Mouse (Mus musculus): ENCODE data around the gene Ugt1a6b. TPM values are rescaled to one million over a fixed set of nuclear protein-coding genes. Genes with fewer than 3 reads are reported as not detected.

Ugt1a6b gene
- polyA plus RNA-seq, 1 experiment from 2014 or later = 0.13 TPM

- DNase-seq = no peak
- no peak overlapping the region for H3K4me2 ChIP-seq (ENCODE audit: low read length)
- H3K4me3 ChIP-seq (replicated peaks; ENCODE audit: low read depth, low read length) = no peak overlapping the region
- no peak for ATAC-seq (ENCODE audit: low FRiP score, low TSS enrichment)
- no peaks in the 10 kb centered on the region for H3K9me3 ChIP-seq (ENCODE audit: control insufficient read depth, low read length)
- no peaks in the 10 kb centered on the region for H3K36me3 ChIP-seq (ENCODE audit: control insufficient read depth, insufficient read depth, low read length)
- no peaks in the 10 kb centered on the region for H3K4me1 ChIP-seq (ENCODE audit: control insufficient read depth, insufficient read depth, low read length)
- no peaks in the 10 kb centered on the region for H3K27me3 ChIP-seq (ENCODE audit: control insufficient read depth, insufficient read depth, low read length)
- H3K9ac ChIP-seq (replicated peaks; ENCODE audit: low read length) = no peak overlapping the region
- 79% methylated on average over 3 of the region's 3 CpGs for WGBS
- no peak overlapping the region for H3K27ac ChIP-seq (replicated peaks; ENCODE audit: low read depth, low read length)
Observed at GRCm38 (mm10) chr1:88197443-88197842, 94.4 kb downstream of the Ugt1a6b start.

GRCm38 (mm10) chr1:88199996-88200395 lies 96.9 kb downstream of the Ugt1a6b start:
- WGBS = 80% methylated on average over 2 of the region's 2 CpGs
- Histone ChIP-seq H3K36me3 (ENCODE audit: control insufficient read depth, insufficient read depth, low read length) (no peaks in the 10 kb centered on the region), H3K4me1 (ENCODE audit: control insufficient read depth, insufficient read depth, low read length) (0 out of 2 replicates have a peak, but pooled peaks cover 1% of the 10 kb centered on the region), H3K9me3 (ENCODE audit: control insufficient read depth, low read length) (peaks cover 19% of the 10 kb centered on the region), H3K27me3 (ENCODE audit: control insufficient read depth, insufficient read depth, low read length) (no peaks in the 10 kb centered on the region), H3K4me3 (replicated peaks; ENCODE audit: low read depth, low read length) (no peak overlapping the region), H3K27ac (replicated peaks; ENCODE audit: low read depth, low read length) (no peak overlapping the region), H3K9ac (replicated peaks; ENCODE audit: low read length) (no peak overlapping the region), H3K4me2 (ENCODE audit: low read length) (no peak overlapping the region)
- no peak for ATAC-seq (ENCODE audit: low FRiP score, low TSS enrichment)
- DNase-seq = no peak

GRCm38 (mm10) chr1:88200456-88200855 lies 97.4 kb downstream of the Ugt1a6b start, which contains the start of gene Ugt1a2:
TSS of gene Ugt1a2 (plus strand) at chr1:88200601.
- Histone ChIP-seq H3K4me1 (ENCODE audit: control insufficient read depth, insufficient read depth, low read length) (0 out of 2 replicates have a peak, but pooled peaks cover 5% of the 10 kb centered on the region), H3K4me2 (ENCODE audit: low read length) (no peak within 1 kb of the TSS)
- 89% methylated on average over 7 of the region's 7 CpGs for WGBS

GRCm38 (mm10) chr1:88205294-88205922 lies 102.4 kb downstream of the Ugt1a6b start, which contains the start of gene Dnajb3:
TSS of gene Dnajb3 (minus strand) at chr1:88205782.
- Histone ChIP-seq H3K4me2 (ENCODE audit: low read length) (peak within 1 kb of the TSS; percentile 72), H3K4me1 (ENCODE audit: control insufficient read depth, insufficient read depth, low read length) (0 out of 2 replicates have a peak, but pooled peaks cover 5% of the 10 kb centered on the region), H3K9me3 (ENCODE audit: control insufficient read depth, low read length) (peaks cover 22% of the 10 kb centered on the region), H3K27me3 (ENCODE audit: control insufficient read depth, insufficient read depth, low read length) (no peaks in the 10 kb centered on the region), H3K4me3 (replicated peaks; ENCODE audit: low read depth, low read length) (peak within 1 kb of the TSS; percentile 47), H3K27ac (replicated peaks; ENCODE audit: low read depth, low read length) (peak within 1 kb of the TSS; percentile 52; the same call in 1 of the 2 replicates), H3K36me3 (ENCODE audit: control insufficient read depth, insufficient read depth, low read length) (no peaks in the 10 kb centered on the region), H3K9ac (replicated peaks; ENCODE audit: low read length) (peak within 1 kb of the TSS; percentile 77)
- ATAC-seq (ENCODE audit: low FRiP score, low TSS enrichment) = peak; percentile 99
- WGBS = 7% methylated on average over 62 of the region's 62 CpGs
- DNase-seq = peak; percentile 96

More at GRCm38 (mm10) chr1:88200456-88200855, 97.4 kb downstream of the Ugt1a6b start, which contains the start of gene Ugt1a2:
- H3K27me3 ChIP-seq (ENCODE audit: control insufficient read depth, insufficient read depth, low read length) = no peaks in the 10 kb centered on the region
- H3K27ac ChIP-seq (replicated peaks; ENCODE audit: low read depth, low read length) = no peak within 1 kb of the TSS
- H3K9ac ChIP-seq (replicated peaks; ENCODE audit: low read length) = no peak within 1 kb of the TSS
- H3K36me3 ChIP-seq (ENCODE audit: control insufficient read depth, insufficient read depth, low read length) = no peaks in the 10 kb centered on the region
- no peak within 1 kb of the TSS for H3K4me3 ChIP-seq (replicated peaks; ENCODE audit: low read depth, low read length)
- H3K9me3 ChIP-seq (ENCODE audit: control insufficient read depth, low read length) = peaks cover 22% of the 10 kb centered on the region
- no peak for ATAC-seq (ENCODE audit: low FRiP score, low TSS enrichment)
- DNase-seq = no peak

GRCm38 (mm10) chr1:88206843-88207479 lies 103.9 kb downstream of the Ugt1a6b start:
- ATAC-seq (ENCODE audit: low FRiP score, low TSS enrichment) (no peak), DNase-seq (no peak)

GRCm38 (mm10) chr1:88211812-88212211 lies 108.8 kb downstream of the Ugt1a6b start, which contains the start of gene Ugt1a1:
TSS of gene Ugt1a1 (plus strand) at chr1:88211959.
- 70% methylated on average over 8 of the region's 8 CpGs for WGBS
- Histone ChIP-seq H3K36me3 (ENCODE audit: control insufficient read depth, insufficient read depth, low read length) (no peaks in the 10 kb centered on the region), H3K4me3 (replicated peaks; ENCODE audit: low read depth, low read length) (no peak within 1 kb of the TSS), H3K9ac (replicated peaks; ENCODE audit: low read length) (no peak within 1 kb of the TSS), H3K9me3 (ENCODE audit: control insufficient read depth, low read length) (peaks cover 53% of the 10 kb centered on the region), H3K27ac (replicated peaks; ENCODE audit: low read depth, low read length) (no peak within 1 kb of the TSS), H3K4me1 (ENCODE audit: control insufficient read depth, insufficient read depth, low read length) (no peaks in the 10 kb centered on the region), H3K27me3 (ENCODE audit: control insufficient read depth, insufficient read depth, low read length) (no peaks in the 10 kb centered on the region), H3K4me2 (ENCODE audit: low read length) (no peak within 1 kb of the TSS)
- 0 out of 2 replicates have a peak, but pooled peaks have one; percentile 5 for ATAC-seq (ENCODE audit: low FRiP score, low TSS enrichment)
- peak; percentile 1 for DNase-seq

More at GRCm38 (mm10) chr1:88206843-88207479, 103.9 kb downstream of the Ugt1a6b start:
- 0 out of 2 replicates have a peak, but pooled peaks cover 5% of the 10 kb centered on the region for H3K4me1 ChIP-seq (ENCODE audit: control insufficient read depth, insufficient read depth, low read length)
- H3K4me2 ChIP-seq (ENCODE audit: low read length) = no peak overlapping the region
- 72% methylated on average over 2 of the region's 2 CpGs for WGBS
- H3K9me3 ChIP-seq (ENCODE audit: control insufficient read depth, low read length) = peaks cover 29% of the 10 kb centered on the region
- H3K27ac ChIP-seq (replicated peaks; ENCODE audit: low read depth, low read length) = no peak overlapping the region
- H3K36me3 ChIP-seq (ENCODE audit: control insufficient read depth, insufficient read depth, low read length) = no peaks in the 10 kb centered on the region
- H3K27me3 ChIP-seq (ENCODE audit: control insufficient read depth, insufficient read depth, low read length) = no peaks in the 10 kb centered on the region
- H3K9ac ChIP-seq (replicated peaks; ENCODE audit: low read length) = no peak overlapping the region
- no peak overlapping the region for H3K4me3 ChIP-seq (replicated peaks; ENCODE audit: low read depth, low read length)

- ATAC-seq (ENCODE audit: low FRiP score, low TSS enrichment) (peak; percentile 21; the same call in 1 of the 2 replicates), DNase-seq (peak; percentile 2)
- no peaks in the 10 kb centered on the region for H3K27me3 ChIP-seq (ENCODE audit: control insufficient read depth, insufficient read depth, low read length)
- peaks cover 60% of the 10 kb centered on the region for H3K9me3 ChIP-seq (ENCODE audit: control insufficient read depth, low read length)
- no peak overlapping the region for H3K4me3 ChIP-seq (replicated peaks; ENCODE audit: low read depth, low read length)
- H3K36me3 ChIP-seq (ENCODE audit: control insufficient read depth, insufficient read depth, low read length) = no peaks in the 10 kb centered on the region
- no peak overlapping the region for H3K4me2 ChIP-seq (ENCODE audit: low read length)
- H3K27ac ChIP-seq (replicated peaks; ENCODE audit: low read depth, low read length) = no peak overlapping the region
- WGBS = 60% methylated on average over 8 of the region's 8 CpGs
- no peaks in the 10 kb centered on the region for H3K4me1 ChIP-seq (ENCODE audit: control insufficient read depth, insufficient read depth, low read length)
- no peak overlapping the region for H3K9ac ChIP-seq (replicated peaks; ENCODE audit: low read length)
Observed at GRCm38 (mm10) chr1:88212341-88213045, 109.4 kb downstream of the Ugt1a6b start.

GRCm38 (mm10) chr1:88213061-88213460 lies 110.0 kb downstream of the Ugt1a6b start:
- H3K4me2 ChIP-seq (ENCODE audit: low read length) = no peak overlapping the region
- WGBS = 75% methylated on average over 1 of the region's 1 CpGs

More at GRCm38 (mm10) chr1:88213061-88213460, 110.0 kb downstream of the Ugt1a6b start:
- DNase-seq (peak; percentile 1), ATAC-seq (ENCODE audit: low FRiP score, low TSS enrichment) (no peak)
- Histone ChIP-seq H3K9ac (replicated peaks; ENCODE audit: low read length) (no peak overlapping the region), H3K27me3 (ENCODE audit: control insufficient read depth, insufficient read depth, low read length) (no peaks in the 10 kb centered on the region), H3K27ac (replicated peaks; ENCODE audit: low read depth, low read length) (no peak overlapping the region), H3K9me3 (ENCODE audit: control insufficient read depth, low read length) (peaks cover 62% of the 10 kb centered on the region), H3K4me1 (ENCODE audit: control insufficient read depth, insufficient read depth, low read length) (no peaks in the 10 kb centered on the region), H3K36me3 (ENCODE audit: control insufficient read depth, insufficient read depth, low read length) (no peaks in the 10 kb centered on the region), H3K4me3 (replicated peaks; ENCODE audit: low read depth, low read length) (no peak overlapping the region)
